Mouse (Mus musculus): Measurements from ENCODE around the gene B4galnt4. TPM values are rescaled to one million over a fixed set of nuclear protein-coding genes. Genes with fewer than 3 reads are reported as not detected.
A peak's percentile ranks its signal among the peaks of the same experiment; 100 is the strongest.

The B4galnt4 gene
- total RNA-seq, 1 experiment from 2014 or later: 1.4 TPM

DNA sequence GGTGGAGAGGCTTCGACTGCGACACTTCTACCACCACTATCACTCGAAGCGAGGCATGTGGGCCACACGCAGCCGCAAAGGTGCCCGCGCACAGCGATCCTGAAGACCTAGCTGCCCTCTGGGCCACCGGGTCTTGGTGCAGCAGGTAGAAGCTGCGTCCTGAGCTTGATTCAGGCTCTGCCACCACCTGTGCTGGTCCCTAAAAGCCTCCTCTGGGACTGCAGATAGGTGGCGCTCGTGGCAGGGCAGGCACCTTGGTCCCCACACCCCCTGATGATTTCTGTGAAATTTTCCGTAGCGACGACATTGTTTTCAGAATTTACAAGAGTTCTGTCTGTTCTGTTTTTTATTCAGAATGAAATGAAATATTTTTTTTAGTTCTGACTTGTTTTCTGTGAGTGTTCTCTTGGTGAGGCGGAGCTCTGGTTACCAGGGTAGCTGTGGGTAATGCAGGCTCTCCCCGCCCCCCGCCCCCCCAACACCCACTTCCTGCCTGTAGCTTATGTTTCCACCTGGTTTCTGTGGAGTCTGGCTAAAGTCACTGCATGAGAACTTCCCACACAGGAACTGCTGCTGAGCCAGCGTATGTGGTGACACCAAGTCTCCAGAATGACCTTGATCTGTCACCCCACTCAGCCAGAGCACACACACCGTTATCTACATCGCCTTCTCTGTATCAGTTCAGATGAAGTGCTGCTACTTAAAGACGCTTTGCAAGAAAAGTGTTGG is 11.3 kb downstream of the B4galnt4 start:
- DNase-seq: peak; percentile 45

- DNase-seq: no peak
Measured at GRCm38 (mm10) chr7:141073782-141074181, 12.9 kb downstream of the B4galnt4 start.

GRCm38 (mm10) chr7:141077841-141078240 is 16.9 kb downstream of the B4galnt4 start, which contains the start of gene Pkp3:
TSS of gene Pkp3 (plus strand) at chr7:141078218.
- no peak for DNase-seq

- no peak for DNase-seq
Measured at GRCm38 (mm10) chr7:141078876-141079275, 18.0 kb downstream of the B4galnt4 start.

DNA sequence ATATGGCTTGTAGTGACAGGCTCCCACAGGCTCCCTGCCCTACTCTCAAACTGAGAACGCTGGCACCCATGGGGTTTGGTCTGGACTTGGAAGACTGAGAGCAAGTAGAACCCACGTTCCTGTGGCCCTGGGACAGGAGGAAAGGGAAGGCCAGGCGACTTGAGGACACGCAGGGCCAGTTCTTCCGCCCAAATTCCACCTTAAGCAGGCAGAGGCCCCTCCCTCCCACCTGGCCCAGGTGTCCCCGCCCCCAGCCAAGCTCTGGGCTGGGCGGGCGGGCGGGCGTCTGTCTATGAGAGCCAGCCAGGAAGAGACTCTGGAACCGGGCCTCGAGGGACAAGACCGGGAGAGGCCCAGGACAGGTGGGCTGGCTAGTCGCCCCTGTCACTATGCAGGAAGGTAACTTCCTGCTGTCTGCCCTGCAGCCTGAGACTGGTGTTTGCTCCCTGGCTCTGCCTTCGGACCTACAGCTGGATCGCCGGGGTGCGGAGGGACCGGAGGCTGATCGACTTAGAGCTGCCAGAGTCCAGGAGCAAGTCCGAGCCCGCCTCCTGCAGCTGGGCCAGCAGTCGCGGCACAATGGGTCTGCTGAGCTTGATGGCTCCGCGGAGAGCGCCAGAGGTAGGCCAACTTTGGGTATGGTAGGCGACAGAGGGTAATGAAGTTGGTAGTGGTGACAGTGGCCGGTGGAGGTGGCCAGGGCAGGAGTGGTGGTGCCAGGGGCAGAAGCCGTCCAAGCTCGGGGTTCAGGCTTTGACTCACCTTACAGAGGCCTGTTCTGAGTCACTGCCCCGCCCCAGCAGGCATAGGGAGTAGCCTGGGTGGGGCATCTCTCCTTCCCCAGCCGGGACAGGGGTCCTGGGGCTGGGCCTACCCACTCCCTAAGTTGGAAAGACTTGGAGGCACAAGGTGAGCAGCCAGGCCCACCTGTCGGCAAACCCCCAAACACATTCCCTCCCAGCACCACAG is 18.9 kb downstream of the B4galnt4 start:
- no peak for DNase-seq

DNA sequence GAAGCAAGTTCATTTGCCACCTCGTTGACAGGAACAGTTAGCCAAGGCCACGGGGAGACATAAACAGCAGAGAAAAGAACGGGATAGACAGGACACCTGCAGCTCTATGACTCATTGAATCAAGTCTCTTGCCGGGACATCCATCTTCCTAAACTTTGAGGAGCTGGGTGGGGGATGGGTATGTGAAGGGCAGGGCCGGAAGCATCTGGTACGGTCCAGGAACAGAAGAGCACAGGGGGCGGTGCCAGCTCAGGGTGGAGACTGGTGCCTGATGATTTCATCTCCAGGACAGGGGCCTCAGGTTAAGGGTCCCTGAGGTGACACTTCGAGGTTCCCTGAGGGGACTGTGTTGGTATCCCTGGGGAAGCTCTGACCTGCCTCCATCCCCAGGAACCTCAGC is 27.0 kb downstream of the B4galnt4 start:
- peak; percentile 48 for DNase-seq

- no peak for DNase-seq
Measured at GRCm38 (mm10) chr7:141088473-141088872, 27.6 kb downstream of the B4galnt4 start.

DNA sequence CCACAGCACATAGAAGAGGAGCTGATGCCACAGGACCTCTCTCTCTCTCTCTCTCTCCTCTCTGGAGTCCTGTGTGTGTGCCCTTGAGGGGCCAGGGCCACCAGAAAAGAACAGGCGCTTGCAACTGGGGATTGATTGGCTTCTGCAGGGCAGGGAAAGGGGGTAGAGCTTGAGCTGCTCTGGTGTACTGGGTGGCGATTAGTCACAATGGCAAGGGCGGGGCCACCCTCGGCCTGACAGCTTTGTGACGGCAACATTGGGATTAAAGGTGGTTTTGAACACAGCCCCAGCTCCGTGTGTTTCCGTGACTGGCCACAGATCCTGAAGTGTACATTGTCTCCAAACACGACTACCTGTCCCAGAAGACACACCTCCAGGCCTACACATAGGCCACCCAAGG is 29.3 kb downstream of the B4galnt4 start:
- DNase-seq: peak; percentile 55

GRCm38 (mm10) chr7:141092051-141092735 is 31.3 kb downstream of the B4galnt4 start:
- peak; percentile 94 for DNase-seq

GRCm38 (mm10) chr7:141093950-141094349 is 33.0 kb downstream of the B4galnt4 start:
- DNase-seq: no peak

- DNase-seq: no peak
Measured at GRCm38 (mm10) chr7:141094487-141095205, 33.7 kb downstream of the B4galnt4 start.

DNA sequence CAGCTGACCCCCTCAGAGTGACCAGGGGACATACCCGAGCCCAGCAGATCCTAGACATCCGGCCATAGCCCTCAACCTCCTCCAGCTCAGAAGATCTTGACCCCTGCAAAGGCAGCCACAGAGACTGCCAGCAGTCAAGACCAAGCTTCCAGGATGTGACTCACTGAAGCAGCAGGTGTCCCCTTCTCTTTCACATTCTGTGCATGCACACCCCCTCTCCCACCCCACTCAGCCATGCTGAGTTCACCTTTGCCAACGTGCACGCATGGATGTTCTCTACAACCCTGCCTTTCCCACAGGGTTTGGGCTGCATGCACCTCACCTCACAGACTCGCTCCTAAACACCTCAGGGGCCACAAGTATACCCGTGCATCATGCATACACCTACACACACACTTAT is 35.1 kb downstream of the B4galnt4 start:
- DNase-seq: no peak

DNA sequence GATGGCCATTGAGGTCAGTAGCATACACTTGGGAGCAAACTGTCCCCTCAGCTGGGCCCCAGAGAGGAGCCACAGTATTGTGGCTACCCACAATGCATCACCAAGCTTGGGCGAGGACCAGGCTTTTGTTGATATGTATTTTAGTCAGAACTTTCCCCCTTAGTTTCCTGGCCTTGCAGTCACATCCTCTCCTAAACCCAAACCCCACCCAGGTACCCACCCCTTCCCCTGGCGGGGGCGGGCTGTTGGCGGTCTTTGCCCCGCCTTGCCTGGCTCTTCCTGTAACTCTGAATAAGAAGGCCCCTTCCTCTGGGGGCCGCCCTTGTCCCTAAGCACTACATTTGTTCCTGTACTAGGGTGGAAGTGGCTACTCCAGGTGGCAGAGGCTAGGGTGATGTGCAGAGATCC is 35.7 kb downstream of the B4galnt4 start:
- DNase-seq: peak; percentile 78

DNA sequence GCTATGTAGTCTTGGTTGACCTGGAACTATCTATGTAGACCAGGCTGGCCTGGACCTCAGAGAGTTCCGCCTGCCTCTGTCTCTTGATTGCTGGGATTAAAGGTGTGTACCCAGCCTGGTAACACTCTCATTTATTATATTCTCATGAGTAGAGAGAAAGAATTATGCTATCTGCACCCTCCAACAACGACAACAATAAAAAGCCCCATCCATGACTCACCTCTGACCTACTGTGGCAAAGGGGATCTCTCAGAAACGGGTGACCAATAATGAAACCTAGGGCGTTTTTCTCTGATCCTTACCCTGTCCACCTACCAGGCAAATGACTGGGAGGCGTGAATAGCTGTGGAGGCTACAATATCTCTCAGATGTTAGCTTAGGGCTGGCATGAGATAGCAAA is 36.3 kb downstream of the B4galnt4 start:
- no peak for DNase-seq

DNA sequence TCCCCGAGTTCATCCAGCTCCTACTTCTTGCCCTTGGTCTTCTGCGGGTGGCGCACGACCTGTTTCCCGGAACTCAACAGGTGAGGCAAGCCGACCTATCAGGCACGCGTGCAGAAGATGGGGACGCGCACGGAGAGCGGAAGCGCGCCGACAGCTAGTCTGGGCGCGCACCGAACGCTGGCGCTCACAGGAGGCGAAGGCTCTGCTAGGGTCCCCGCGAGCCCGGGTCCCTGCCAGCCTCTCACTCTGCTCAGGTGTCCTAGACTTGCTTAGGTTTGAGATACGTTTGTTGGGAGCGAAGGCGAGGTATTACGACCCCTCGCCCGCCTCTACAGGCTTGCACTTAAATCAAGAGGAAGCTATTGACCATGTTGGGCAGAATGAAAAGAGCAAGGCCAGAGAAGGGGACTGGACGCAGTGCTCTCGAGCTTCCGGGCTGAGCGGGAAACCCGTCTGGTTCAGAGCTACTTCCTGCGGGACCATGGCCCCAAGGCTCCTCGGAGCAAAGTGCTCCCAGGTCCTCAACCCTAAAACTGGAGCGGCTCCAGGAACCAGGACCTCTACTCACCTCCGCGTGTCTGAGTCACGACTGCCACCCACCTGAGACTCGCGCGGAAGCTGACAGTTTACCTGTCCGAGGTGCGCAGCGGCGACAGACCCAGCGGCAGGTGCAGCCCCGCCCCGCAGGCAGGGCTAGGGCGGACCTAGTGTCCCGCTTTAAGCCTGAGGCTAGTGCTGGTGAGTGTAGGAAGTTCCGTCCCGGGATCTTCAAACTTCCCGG is 39.2 kb downstream of the B4galnt4 start, which contains the start of gene Sigirr:
TSS of gene Sigirr (minus strand) at position 662 of the 781 bp plus-strand sequence.
- peak; percentile 46 for DNase-seq

DNA sequence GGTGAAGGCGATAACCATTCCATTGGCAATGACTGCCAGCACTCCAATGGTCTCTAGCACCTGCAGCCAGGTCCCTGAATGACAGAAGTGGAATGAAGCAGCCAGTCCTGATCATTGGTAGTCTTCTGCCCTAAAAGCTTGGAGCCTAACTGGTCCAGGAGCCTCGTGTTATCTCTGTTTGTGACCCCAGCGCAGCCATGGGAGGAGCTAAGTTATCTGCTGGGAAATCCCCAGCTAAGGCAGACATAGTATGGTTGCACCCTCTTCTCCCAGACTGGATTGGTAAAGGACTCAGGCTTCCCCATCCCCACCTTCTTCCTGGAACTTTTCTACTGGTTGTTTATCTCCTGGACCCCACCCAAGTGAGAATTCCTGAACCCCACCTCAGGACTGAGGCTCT is 42.3 kb downstream of the B4galnt4 start:
- DNase-seq: no peak

- DNase-seq: no peak
Measured at GRCm38 (mm10) chr7:141115874-141116273, 55.0 kb downstream of the B4galnt4 start.

- DNase-seq: no peak
Measured at GRCm38 (mm10) chr7:141117636-141118035, 56.7 kb downstream of the B4galnt4 start, which contains the start of gene Ano9. TSS of gene Ano9 (minus strand) at chr7:141117806.

- no peak for DNase-seq
Measured at GRCm38 (mm10) chr7:141119487-141119886, 58.6 kb downstream of the B4galnt4 start.

- DNase-seq: no peak
Measured at GRCm38 (mm10) chr7:141120605-141121004, 59.7 kb downstream of the B4galnt4 start.

DNA sequence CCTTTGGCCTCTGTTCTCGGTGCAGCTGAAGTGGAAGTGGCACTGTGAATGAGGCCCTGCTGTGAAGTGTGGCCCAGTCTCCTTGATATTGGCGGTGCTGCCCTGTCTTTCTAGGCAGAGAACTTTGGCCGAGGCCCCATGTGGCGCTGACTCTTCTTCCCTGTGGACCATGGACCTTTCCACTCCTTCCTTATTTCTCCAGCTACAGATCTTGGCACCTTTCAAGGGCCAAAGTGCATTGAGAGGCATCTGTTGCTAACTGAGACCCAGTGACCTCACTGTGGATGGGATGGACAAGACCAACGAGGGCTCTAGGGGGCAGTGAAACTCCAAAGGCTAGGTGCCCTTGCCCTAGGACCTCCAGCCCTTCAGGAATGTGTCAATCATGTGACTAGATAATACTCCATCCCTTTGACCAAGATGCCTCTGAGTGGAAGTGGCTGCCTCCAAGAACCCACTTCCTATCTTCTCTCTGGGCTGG is 60.2 kb downstream of the B4galnt4 start:
- DNase-seq: peak; percentile 55
